Mouse (Mus musculus) forebrain, embryonic 16.5 days (tissue): Measurements from ENCODE around the gene S1pr4. TPM values are rescaled to one million over a fixed set of nuclear protein-coding genes. Genes with fewer than 3 reads are reported as not detected.

Source experiments
- ATAC-seq: fragments of 200-750 bp; cut with Nextera tagmentation; 2 replicates; pipeline ENCODE4 v1.8.0; 2017; ENCODE audit warnings: mild to moderate bottlenecking, moderate library complexity
- H3K27ac ChIP-seq: fragments of 300-500 bp; sonication (generic); 2 replicates; pipeline ENCODE4 v1.5.1; 2014; ENCODE audit warnings: low read length, control low read depth
- H3K27me3 ChIP-seq: fragments of 300-500 bp; sonication (generic); replicated peaks from 2 replicates; pipeline ENCODE4 v1.6.1; 2014; ENCODE audit warnings: low read length; ENCODE audit not compliant: control insufficient read depth, insufficient read depth
- H3K36me3 ChIP-seq: fragments of 300-500 bp; sonication (generic); 2 replicates; pipeline ENCODE4 v1.6.1; 2014; ENCODE audit not compliant: control insufficient read depth, insufficient read depth
- H3K4me1 ChIP-seq: fragments of 300-500 bp; sonication (generic); replicated peaks from 2 replicates; pipeline ENCODE4 v1.6.1; 2014; ENCODE audit warnings: low read length; ENCODE audit not compliant: control insufficient read depth, insufficient read depth
- H3K4me2 ChIP-seq: fragments of 300-500 bp; sonication (generic); 2 replicates; pipeline ENCODE4 v1.6.1; 2014; ENCODE audit warnings: mild to moderate bottlenecking, low read length, control low read depth
- H3K4me3 ChIP-seq: fragments of 300-500 bp; sonication (generic); replicated peaks from 2 replicates; pipeline ENCODE4 v1.5.1; 2014; ENCODE audit warnings: mild to moderate bottlenecking, low read length, control low read depth
- H3K9ac ChIP-seq: fragments of 300-500 bp; sonication (generic); replicated peaks from 2 replicates; pipeline ENCODE4 v1.6.1; 2014; ENCODE audit warnings: low read depth, low read length, control low read depth
- H3K9me3 ChIP-seq: fragments of 300-500 bp; sonication (generic); 2 replicates; pipeline ENCODE4 v1.6.1; 2016; ENCODE audit warnings: low read length; ENCODE audit not compliant: control insufficient read depth
- WGBS: fragments of 180-500 bp; shearing (Covaris S2); extraction: QIAGEN DNeasy Blood & Tissue Kit; methylation state at CpG from one replicate; pipeline ENCODE4 v1.1.7; 2014; 5-methylcytosine and 5-hydroxymethylcytosine counted together
- polyA plus RNA-seq: library from polyadenylated mRNA; unstranded; fragments of >200 nt; fragmentation: Nextera tagmentation; extraction: Ambion mirVana; gene quantifications from 2 replicates; pipeline ENCODE4 v1.2.1, GENCODE M21; 2015

Gene S1pr4
- polyA plus RNA-seq, 1 experiment from 2014 or later: 0.53 TPM

GRCm38 (mm10) chr10:81523570-81523969 is 23.6 kb upstream of the S1pr4 start:
- Histone ChIP-seq H3K4me1 (no peaks in the 10 kb centered on the region), H3K9ac (no peak overlapping the region), H3K4me3 (no peak overlapping the region), H3K36me3 (no peaks in the 10 kb centered on the region), H3K27me3 (peaks cover 3% of the 10 kb centered on the region; the same call in 1 of the 2 replicates), H3K4me2 (no peak overlapping the region), H3K27ac (no peak overlapping the region), H3K9me3 (no peaks in the 10 kb centered on the region)
- ATAC-seq: no peak
- 25% methylated on average over 19 of the region's 19 CpGs for WGBS

- Histone ChIP-seq H3K4me1 (no peaks in the 10 kb centered on the region), H3K27me3 (peaks cover 3% of the 10 kb centered on the region; the same call in 1 of the 2 replicates), H3K9me3 (no peaks in the 10 kb centered on the region), H3K4me2 (no peak overlapping the region), H3K27ac (no peak overlapping the region), H3K9ac (no peak overlapping the region), H3K36me3 (no peaks in the 10 kb centered on the region), H3K4me3 (no peak overlapping the region)
- 75% methylated on average over 6 of the region's 6 CpGs for WGBS
- no peak for ATAC-seq
These were observed 23.2 kb upstream of the S1pr4 start for GRCm38 (mm10) chr10:81523142-81523541.

- no peak overlapping the region for H3K27ac ChIP-seq
These were observed 20.0 kb upstream of the S1pr4 start for GRCm38 (mm10) chr10:81519978-81520365.

GRCm38 (mm10) chr10:81519227-81519977 is 19.5 kb upstream of the S1pr4 start:
- no peaks in the 10 kb centered on the region for H3K9me3 ChIP-seq
- no peaks in the 10 kb centered on the region for H3K36me3 ChIP-seq
- H3K4me1 ChIP-seq: no peaks in the 10 kb centered on the region
- WGBS: 91% methylated on average over 6 of the region's 6 CpGs
- H3K9ac ChIP-seq: no peak overlapping the region
- no peak for ATAC-seq
- H3K4me2 ChIP-seq: no peak overlapping the region
- peaks cover 3% of the 10 kb centered on the region; the same call in 1 of the 2 replicates for H3K27me3 ChIP-seq
- H3K4me3 ChIP-seq: no peak overlapping the region
- no peak overlapping the region for H3K27ac ChIP-seq

More at GRCm38 (mm10) chr10:81519978-81520365, 20.0 kb upstream of the S1pr4 start:
- H3K4me2 ChIP-seq: no peak overlapping the region
- H3K27me3 ChIP-seq: peaks cover 3% of the 10 kb centered on the region; the same call in 1 of the 2 replicates
- no peak for ATAC-seq
- H3K9me3 ChIP-seq: no peaks in the 10 kb centered on the region
- WGBS: 77% methylated on average over 3 of the region's 3 CpGs
- no peaks in the 10 kb centered on the region for H3K4me1 ChIP-seq
- H3K9ac ChIP-seq: no peak overlapping the region
- no peak overlapping the region for H3K4me3 ChIP-seq
- no peaks in the 10 kb centered on the region for H3K36me3 ChIP-seq

GRCm38 (mm10) chr10:81518546-81518945 is 18.6 kb upstream of the S1pr4 start:
- no peak overlapping the region for H3K4me3 ChIP-seq
- no peaks in the 10 kb centered on the region for H3K9me3 ChIP-seq
- no peaks in the 10 kb centered on the region for H3K27me3 ChIP-seq
- no peak overlapping the region for H3K4me2 ChIP-seq
- H3K36me3 ChIP-seq: no peaks in the 10 kb centered on the region
- H3K4me1 ChIP-seq: no peaks in the 10 kb centered on the region
- ATAC-seq: no peak
- H3K9ac ChIP-seq: no peak overlapping the region
- WGBS: 15% methylated on average over 4 of the region's 4 CpGs
- H3K27ac ChIP-seq: no peak overlapping the region

GRCm38 (mm10) chr10:81517227-81517626 is 17.3 kb upstream of the S1pr4 start:
- WGBS: 80% methylated on average over 8 of the region's 8 CpGs
- no peak for ATAC-seq
- H3K4me3 ChIP-seq: no peak overlapping the region

GRCm38 (mm10) chr10:81513798-81514197 is 13.9 kb upstream of the S1pr4 start:
- no peak overlapping the region for H3K27ac ChIP-seq
- H3K4me1 ChIP-seq: no peaks in the 10 kb centered on the region
- ATAC-seq: no peak
- no peaks in the 10 kb centered on the region for H3K9me3 ChIP-seq
- H3K36me3 ChIP-seq: no peaks in the 10 kb centered on the region
- H3K4me3 ChIP-seq: no peak overlapping the region
- H3K9ac ChIP-seq: no peak overlapping the region
- H3K4me2 ChIP-seq: no peak overlapping the region
- H3K27me3 ChIP-seq: no peaks in the 10 kb centered on the region
- WGBS: 85% methylated on average over 5 of the region's 5 CpGs

More at GRCm38 (mm10) chr10:81517227-81517626, 17.3 kb upstream of the S1pr4 start:
- Histone ChIP-seq H3K27me3 (no peaks in the 10 kb centered on the region), H3K27ac (no peak overlapping the region), H3K4me1 (no peaks in the 10 kb centered on the region), H3K36me3 (no peaks in the 10 kb centered on the region), H3K4me2 (no peak overlapping the region), H3K9me3 (no peaks in the 10 kb centered on the region), H3K9ac (no peak overlapping the region)

- no peak overlapping the region for H3K4me2 ChIP-seq
- no peak overlapping the region for H3K27ac ChIP-seq
- H3K9ac ChIP-seq: no peak overlapping the region
- no peaks in the 10 kb centered on the region for H3K27me3 ChIP-seq
- no peaks in the 10 kb centered on the region for H3K4me1 ChIP-seq
- ATAC-seq: no peak
- H3K4me3 ChIP-seq: no peak overlapping the region
- WGBS: 82% methylated on average over 14 of the region's 14 CpGs
- H3K36me3 ChIP-seq: no peaks in the 10 kb centered on the region
- H3K9me3 ChIP-seq: no peaks in the 10 kb centered on the region
These were observed 10.4 kb upstream of the S1pr4 start for GRCm38 (mm10) chr10:81510246-81510810.

GRCm38 (mm10) chr10:81507691-81508489 is 8.0 kb upstream of the S1pr4 start:
- Histone ChIP-seq H3K27me3 (no peaks in the 10 kb centered on the region), H3K4me3 (no peak overlapping the region), H3K4me2 (no peak overlapping the region), H3K9me3 (no peaks in the 10 kb centered on the region), H3K36me3 (no peaks in the 10 kb centered on the region), H3K4me1 (peaks cover 2% of the 10 kb centered on the region; the same call in 1 of the 2 replicates), H3K9ac (no peak overlapping the region), H3K27ac (no peak overlapping the region)
- no peak for ATAC-seq
- WGBS: 75% methylated on average over 13 of the region's 13 CpGs
